Mouse (Mus musculus): ENCODE measurements around the gene Ddhd1. TPM values are rescaled to one million over a fixed set of nuclear protein-coding genes. Genes with fewer than 3 reads are reported as not detected.
A peak's percentile ranks its signal among the peaks of the same experiment; 100 is the strongest.

Ddhd1 gene
- polyA plus RNA-seq, 1 experiment from 2014 or later = 4.7 TPM

DNA sequence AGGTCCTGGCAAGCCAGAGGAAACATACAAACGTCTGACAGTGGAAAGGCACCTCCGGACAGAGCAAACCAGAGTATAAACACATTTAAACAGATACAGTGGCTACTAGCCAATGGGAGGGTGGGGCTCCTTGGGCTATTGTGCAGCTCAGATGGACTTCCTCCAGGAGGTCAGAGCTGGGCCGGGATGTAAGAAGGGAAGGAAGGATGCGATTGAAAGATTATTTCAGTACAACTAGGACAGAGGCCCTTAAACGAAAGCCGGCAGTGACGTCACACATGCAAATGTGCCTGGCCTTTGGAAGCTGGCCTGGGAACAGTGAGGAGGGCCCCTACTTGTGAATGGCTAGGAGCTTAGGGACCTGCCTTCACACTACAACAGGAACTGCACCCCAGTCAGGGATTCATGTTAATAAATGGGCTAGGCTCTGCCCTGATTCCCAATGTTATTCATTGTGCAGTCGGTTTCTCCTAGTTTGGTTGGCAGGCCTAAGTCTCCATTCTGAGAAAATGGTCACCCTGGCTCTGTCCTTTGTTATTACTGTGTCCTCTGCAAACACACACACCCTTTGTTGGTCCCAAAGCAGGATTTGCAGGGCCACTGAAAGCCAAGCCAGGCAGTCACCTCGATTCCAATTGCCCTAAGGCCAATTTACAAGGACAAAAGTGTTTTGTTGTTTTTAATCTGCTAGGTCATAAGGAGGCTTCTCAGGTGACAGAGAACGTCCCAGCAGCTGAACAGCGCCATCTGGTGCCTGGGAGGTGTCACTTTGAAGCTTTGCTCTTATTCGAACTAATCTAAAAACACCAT lies 118.1 kb downstream of the Ddhd1 start:
- WGBS = 30% methylated on average over 12 of the region's 12 CpGs
- Histone ChIP-seq H3K27me3 (ENCODE audit: insufficient read depth, low read length) (no peaks in the 10 kb centered on the region), H3K9ac (replicated peaks; ENCODE audit: low read length) (0 out of 2 replicates have a peak overlapping the region, but pooled peaks have one; percentile 24), H3K4me1 (ENCODE audit: insufficient read depth, low read length) (0 out of 2 replicates have a peak, but pooled peaks cover 4% of the 10 kb centered on the region), H3K4me3 (ENCODE audit: low read length) (no peak overlapping the region), H3K36me3 (ENCODE audit: insufficient read depth, low read length) (no peaks in the 10 kb centered on the region), H3K4me2 (replicated peaks; ENCODE audit: low read depth, low read length) (no peak overlapping the region), H3K27ac (ENCODE audit: low read length) (peak overlapping the region; percentile 83), H3K9me3 (ENCODE audit: low read length) (no peaks in the 10 kb centered on the region)
- peak; percentile 72 for ATAC-seq (ENCODE audit: low FRiP score, low TSS enrichment)

Small RNA genes within 50 kb of the gene (microRNA-seq; reads per million reads assigned to microRNA genes)
- 1.6 reads per million, percentile 3 among the genes with 10 or more reads in this experiment for gene Mir5131

Other genes with a start within 250 kb of the Ddhd1 start
- gene Fermt2, start 128.0 kb downstream of the Ddhd1 start, polyA plus RNA-seq (2015; fragmentation: Nextera tagmentation; extraction: Ambion mirVana) = 164 and 176 TPM in 2 replicates

Measured in kidney, embryonic 16.5 days (tissue).